Comparison of ENCODE assay signal across 8 mouse cellular contexts in genomic region chr9:120576662-120577013, GRCm38 (mm10). TPM values are rescaled to one million over a fixed set of nuclear protein-coding genes. Genes with fewer than 3 reads are reported as not detected.
DNase-seq lines count a peak whose midpoint lies in the region; ATAC-seq and TF ChIP-seq lines count a peak whose summit lies in the region.

No protein-coding gene starts in this region.

- no peak for TF ChIP-seq RAD21 in MEL (IDR thresholded peaks at IDR 0.05; ENCODE audit: low read depth, low read length)

- TF ChIP-seq POLR2A in heart, adult 2 months (IDR thresholded peaks at IDR 0.05; ENCODE audit: insufficient read depth, low read depth, low read length), result no peak
- no peak for TF ChIP-seq POLR2A in MEL (IDR thresholded peaks at IDR 0.05; ENCODE audit: control insufficient read depth in 1 of 2, insufficient read depth in 1 of 2, low read depth in 1 of 2, low read length in 2 of 2, poor library complexity in 1 of 2)

- peaks cover 7% of the 10 kb centered on the region for H3K4me1 ChIP-seq in heart, adult 2 months (ENCODE audit: control insufficient read depth, insufficient read depth, low read length)
- H3K4me1 ChIP-seq in MEL (ENCODE audit: control insufficient read depth in 1 of 2, insufficient read depth in 2 of 2, low read length in 2 of 2), result peaks cover 3 to 20% of the 10 kb centered on the region in 2 experiments; a peak in 3 of 4 replicates
- H3K4me1 ChIP-seq in hindbrain, embryonic 12.5 days, result peaks cover 17% of the 10 kb centered on the region
- H3K4me1 ChIP-seq in midbrain, embryonic 10.5 days, result peaks cover 40% of the 10 kb centered on the region

- no peak for TF ChIP-seq EP300 in heart, adult 2 months (IDR thresholded peaks at IDR 0.05; ENCODE audit: insufficient read depth, low read depth, low read length)
- TF ChIP-seq EP300 in MEL (IDR thresholded peaks at IDR 0.05; ENCODE audit: low read depth in 1 of 2, low read length in 2 of 2), result no peak

- H3K27me3 ChIP-seq in heart, adult 2 months (ENCODE audit: control insufficient read depth, insufficient read depth, low read length), result no peaks in the 10 kb centered on the region
- no peaks in the 10 kb centered on the region for H3K27me3 ChIP-seq in MEL (ENCODE audit: control insufficient read depth in 1 of 2, insufficient read depth in 2 of 2, low read length in 2 of 2)
- H3K27me3 ChIP-seq in hindbrain, embryonic 12.5 days, result no peaks in the 10 kb centered on the region
- no peaks in the 10 kb centered on the region for H3K27me3 ChIP-seq in midbrain, embryonic 10.5 days (ENCODE audit: low read depth, poor library complexity, severe bottlenecking)

- no peak for TF ChIP-seq CTCF in heart, adult 2 months (IDR thresholded peaks at IDR 0.05)
- TF ChIP-seq CTCF in MEL (IDR thresholded peaks at IDR 0.05 in 2 of 3, conservative IDR thresholded peaks at IDR 0.05 in 1 of 3; ENCODE audit: control insufficient read depth in 1 of 3, insufficient read depth in 1 of 3, low read depth in 2 of 3, low read length in 3 of 3, poor library complexity in 1 of 3, severe bottlenecking in 1 of 3), result no peak

- H3K4me2 ChIP-seq in hindbrain, embryonic 12.5 days (replicated peaks), result peak overlapping the region; percentile 86

- no peaks in the 10 kb centered on the region for H3K79me2 ChIP-seq in heart, adult 2 months (replicated peaks; ENCODE audit: control insufficient read depth, insufficient read depth, low read length)
- peaks cover 21% of the 10 kb centered on the region for H3K79me2 ChIP-seq in MEL (ENCODE audit: control insufficient read depth, insufficient read depth, low read length, poor library complexity)

- H3K9ac ChIP-seq in heart, adult 2 months (ENCODE audit: low read depth, low read length), result no peak overlapping the region
- peak overlapping the region; percentile 36 for H3K9ac ChIP-seq in MEL (ENCODE audit: control insufficient read depth, low read depth, low read length, poor library complexity, severe bottlenecking)
- H3K9ac ChIP-seq in hindbrain, embryonic 12.5 days, result no peak overlapping the region

- H3K9me3 ChIP-seq in MEL (replicated peaks; ENCODE audit: insufficient read depth, low read length), result no peaks in the 10 kb centered on the region
- H3K9me3 ChIP-seq in hindbrain, embryonic 12.5 days (replicated peaks), result no peaks in the 10 kb centered on the region
- H3K9me3 ChIP-seq in midbrain, embryonic 10.5 days (replicated peaks), result no peaks in the 10 kb centered on the region

- ATAC-seq in hindbrain, embryonic 12.5 days (ENCODE audit: low FRiP score), result peak; percentile 36; the same call in 1 of the 2 replicates
- ATAC-seq in inflammation-experienced regulatory T-cells, adult 6 months, result no peak

- H3K27ac ChIP-seq in heart, adult 2 months, result no peak overlapping the region
- H3K27ac ChIP-seq in MEL (ENCODE audit: control insufficient read depth, low read depth, low read length), result peak overlapping the region; percentile 58
- H3K27ac ChIP-seq in hindbrain, embryonic 12.5 days, result no peak overlapping the region
- H3K27ac ChIP-seq in midbrain, embryonic 10.5 days (replicated peaks), result peak overlapping the region; percentile 33; the same call in 1 of the 2 replicates

- intact Hi-C loops in heart, adult 2 months (cut with DNase I), result loop anchor here (10.0 kb wide), 2 partner anchors 798 to 878 kb away; no protein-coding TSS in a partner anchor
- intact Hi-C loops in heart, postnatal 14 days (cut with DNase I), result loop anchor here (10.0 kb wide), 1 partner anchor 798 kb away; no protein-coding TSS in a partner anchor

- no peak for DNase-seq in heart, adult 2 months
- no peak for DNase-seq in heart, postnatal 14 days
- peak; percentile 75 for DNase-seq in MEL (ENCODE audit: low read depth, low spot score)
- no peak for DNase-seq in midbrain, embryonic 10.5 days (ENCODE audit: low spot score)
- no peak for DNase-seq in retina, embryonic 14.5 days (ENCODE audit: low spot score)
- no peak for DNase-seq in cerebellum, adult 11 months

- H3K36me3 ChIP-seq in heart, adult 2 months (ENCODE audit: control insufficient read depth, insufficient read depth, low read length), result peaks cover 4% of the 10 kb centered on the region
- H3K36me3 ChIP-seq in MEL (ENCODE audit: control insufficient read depth in 1 of 2, insufficient read depth in 2 of 2, low read length in 2 of 2), result peaks cover 5 to 22% of the 10 kb centered on the region in 2 experiments
- H3K36me3 ChIP-seq in hindbrain, embryonic 12.5 days, result peaks cover 38% of the 10 kb centered on the region
- peaks cover 44% of the 10 kb centered on the region for H3K36me3 ChIP-seq in midbrain, embryonic 10.5 days

- 3% methylated on average over 4 of the region's 4 CpGs for WGBS in heart, adult 2 months
- WGBS in hindbrain, embryonic 12.5 days, result 4% methylated on average over 4 of the region's 4 CpGs
- WGBS in midbrain, embryonic 10.5 days, result 9% methylated on average over 4 of the region's 4 CpGs

- H3K4me3 ChIP-seq in heart, adult 2 months, result peak overlapping the region; percentile 74; the same call in 1 of the 2 replicates
- H3K4me3 ChIP-seq in MEL (ENCODE audit: control insufficient read depth in 1 of 2, insufficient read depth in 1 of 2, low read depth in 2 of 2, low read length in 2 of 2), result peak overlapping the region; percentile 7 to 22
- H3K4me3 ChIP-seq in hindbrain, embryonic 12.5 days, result peak overlapping the region; percentile 68
- peak overlapping the region; percentile 87 for H3K4me3 ChIP-seq in midbrain, embryonic 10.5 days

TF ChIP-seq in MEL, 35 proteins besides CTCF, POLR2A, EP300 and RAD21:
- TF ChIP-seq USF2 (IDR thresholded peaks at IDR 0.05; ENCODE audit: borderline replicate concordance in 1 of 2, insufficient read depth in 1 of 2, low read depth in 1 of 2, low read length in 2 of 2) (no peak), SIN3A (IDR thresholded peaks at IDR 0.05; ENCODE audit: low read length) (no peak), TAL1 (IDR thresholded peaks at IDR 0.05; ENCODE audit: low read length) (no peak), USF1 (IDR thresholded peaks at IDR 0.05; ENCODE audit: low read depth, low read length) (no peak), TCF12 (IDR thresholded peaks at IDR 0.05; ENCODE audit: low read depth, low read length) (no peak), ETS1 (IDR thresholded peaks at IDR 0.05; ENCODE audit: low read depth, low read length) (peak; percentile 1; the same call in 1 of the 2 replicates), TBP (IDR thresholded peaks at IDR 0.05; ENCODE audit: low read depth, low read length) (no peak), GABPA (IDR thresholded peaks at IDR 0.05; ENCODE audit: low read depth, low read length) (no peak)

RNA-seq across cellular contexts. Expression of gene Rpl14, which starts 5.4 kb away (rescaled TPM):
- total RNA-seq in heart, adult 2 months (2021), result 100 to 1,000 TPM; 251 to 299 TPM
- polyA plus RNA-seq in heart, adult 2 months (2012; rRNA removed), result 206 and 222 TPM in 2 replicates
- total RNA-seq in heart, postnatal 14 days (2021), result 100 to 1,000 TPM; 270 to 309 TPM
- total RNA-seq in MEL (2012; rRNA removed), result 1,524 and 1,607 TPM in 2 replicates
- polyA plus RNA-seq in MEL (2012; ENCODE audit: insufficient read depth in 1 of 2, insufficient read length in 2 of 2, low read depth in 1 of 2, low replicate concordance in 2 of 2, missing spikeins in 1 of 2), result 100 to 1,000 TPM in 1 of 2 experiments, not detected in 1; 502 TPM
- 564 and 574 TPM in 2 replicates for polyA plus RNA-seq in hindbrain, embryonic 12.5 days (2016; fragmentation: Nextera tagmentation; extraction: Ambion mirVana)
- 691 and 854 TPM in 2 replicates for polyA plus RNA-seq in midbrain, embryonic 10.5 days (2016; fragmentation: Nextera tagmentation; extraction: Ambion mirVana)
- 1,000 to 10,000 TPM; 1,512 to 2,767 (median 2,161) TPM for polyA plus RNA-seq in inflammation-experienced regulatory T-cells, adult 6 months (2017; shearing (Covaris generic))

RNA-seq across cellular contexts. Expression of gene Entpd3, which starts 37.0 kb away (rescaled TPM):
- total RNA-seq in heart, adult 2 months (2021), result under 1 TPM in 1 of 2 experiments, not detected in 1; 0.07 TPM
- polyA plus RNA-seq in heart, adult 2 months (2012; rRNA removed), result 0.23 and 0.26 TPM in 2 replicates
- under 1 TPM in 1 of 2 experiments, not detected in 1; 0.24 TPM for total RNA-seq in heart, postnatal 14 days (2021)
- total RNA-seq in MEL (2012; rRNA removed), result not detected in 2 replicates
- under 1 TPM in 1 of 2 experiments, not detected in 1; 0.03 TPM for polyA plus RNA-seq in MEL (2012; ENCODE audit: insufficient read depth in 1 of 2, insufficient read length in 2 of 2, low read depth in 1 of 2, low replicate concordance in 2 of 2, missing spikeins in 1 of 2)
- polyA plus RNA-seq in hindbrain, embryonic 12.5 days (2016; fragmentation: Nextera tagmentation; extraction: Ambion mirVana), result 1.1 and 1.3 TPM in 2 replicates
- polyA plus RNA-seq in midbrain, embryonic 10.5 days (2016; fragmentation: Nextera tagmentation; extraction: Ambion mirVana), result 0.06 and 0.07 TPM in 2 replicates
- under 1 TPM in 1 of 3 experiments, not detected in 2; 0.16 TPM for polyA plus RNA-seq in inflammation-experienced regulatory T-cells, adult 6 months (2017; shearing (Covaris generic))

Comparison
In these comparisons a context has a peak if more than half of its experiments do, and no peak if none do; other contexts are left out.
1. H3K27ac ChIP-seq: peak in MEL (single experiment) and midbrain, embryonic 10.5 days (single experiment); none in heart, adult 2 months (single experiment) and hindbrain, embryonic 12.5 days (single experiment).
2. H3K4me3 ChIP-seq: peak in every context shown above with its lines; median percentile 87 in midbrain, embryonic 10.5 days; 74 in heart, adult 2 months; 68 in hindbrain, embryonic 12.5 days; 14 in MEL.